Mouse (Mus musculus) urinary bladder, postnatal 25 days (tissue): ENCODE data around the gene Atg16l1.

Experiments
- DNase-seq: peaks from one replicate; pipeline ENCODE4 v3.0.0; 2022; ENCODE audit warnings: low spot score

The Atg16l1 gene

DNA sequence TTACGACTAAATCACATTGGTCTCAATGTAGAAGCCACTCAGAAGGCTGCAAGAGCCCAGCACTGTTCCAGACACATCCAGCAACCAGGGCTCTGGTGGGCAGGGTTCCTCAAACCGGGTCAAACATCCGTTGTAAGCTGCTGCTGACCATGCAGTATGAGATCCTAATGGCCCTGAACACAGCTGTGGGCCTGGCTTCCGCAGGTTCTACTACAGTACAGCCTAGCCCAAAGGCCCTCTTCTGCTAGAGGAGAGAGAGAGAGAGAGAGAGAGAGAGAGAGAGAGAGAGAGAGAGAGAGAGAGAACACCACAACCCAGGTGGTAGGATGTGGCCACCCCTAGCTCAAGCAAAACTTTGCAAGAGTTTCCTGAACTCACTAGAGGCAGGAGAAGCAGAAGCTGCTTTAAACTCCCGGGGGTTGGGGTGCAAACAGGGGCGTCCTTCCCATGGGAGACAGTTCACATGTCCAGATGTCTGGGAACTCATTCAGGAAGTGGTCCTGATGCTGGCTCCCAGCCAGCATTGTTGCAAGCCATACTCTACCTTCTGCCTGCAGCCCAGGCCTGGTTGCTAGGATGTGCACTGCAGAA, 74.0 kb downstream of the Atg16l1 start:
- DNase-seq: no peak

DNA sequence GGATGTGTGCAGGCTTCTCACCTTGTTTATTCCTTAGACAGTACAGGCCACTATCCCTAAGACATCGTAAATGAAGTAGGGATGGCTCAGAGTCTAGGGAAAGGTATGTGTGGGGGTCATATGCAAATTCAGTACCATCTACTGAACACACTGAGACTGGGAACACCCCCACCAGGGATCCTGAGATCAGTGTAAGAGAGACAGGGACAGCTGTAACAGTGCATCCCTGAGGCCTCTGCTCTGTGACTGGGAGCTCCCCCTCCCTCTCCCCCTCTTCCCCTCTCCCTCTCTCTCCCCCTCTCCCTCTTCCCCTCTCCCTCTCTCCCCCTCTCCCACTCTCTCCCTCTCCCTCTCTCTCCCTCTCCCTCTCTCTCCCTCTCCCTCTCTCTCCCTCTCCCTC, 80.8 kb downstream of the Atg16l1 start:
- DNase-seq: no peak

DNA sequence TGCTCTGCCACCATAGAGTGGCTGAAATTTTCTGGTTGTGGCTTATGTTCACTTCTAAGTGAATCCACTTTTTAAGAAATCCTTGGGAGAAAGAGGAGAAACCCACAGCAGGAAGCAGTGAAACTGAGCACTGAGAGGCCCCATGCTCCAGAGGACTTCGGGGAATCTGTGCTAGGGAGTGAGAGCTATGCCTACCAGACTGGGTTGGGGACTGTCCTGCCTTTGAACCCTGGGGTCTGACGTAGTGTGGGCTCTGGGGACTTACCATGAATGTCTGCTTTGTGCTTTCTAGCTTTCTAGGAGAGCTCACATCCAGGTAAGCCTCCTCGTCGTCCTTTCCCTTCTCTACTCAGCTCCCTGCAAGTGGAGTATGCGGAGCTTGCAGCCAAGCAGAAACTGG, 81.3 kb downstream of the Atg16l1 start:
- no peak for DNase-seq

DNA sequence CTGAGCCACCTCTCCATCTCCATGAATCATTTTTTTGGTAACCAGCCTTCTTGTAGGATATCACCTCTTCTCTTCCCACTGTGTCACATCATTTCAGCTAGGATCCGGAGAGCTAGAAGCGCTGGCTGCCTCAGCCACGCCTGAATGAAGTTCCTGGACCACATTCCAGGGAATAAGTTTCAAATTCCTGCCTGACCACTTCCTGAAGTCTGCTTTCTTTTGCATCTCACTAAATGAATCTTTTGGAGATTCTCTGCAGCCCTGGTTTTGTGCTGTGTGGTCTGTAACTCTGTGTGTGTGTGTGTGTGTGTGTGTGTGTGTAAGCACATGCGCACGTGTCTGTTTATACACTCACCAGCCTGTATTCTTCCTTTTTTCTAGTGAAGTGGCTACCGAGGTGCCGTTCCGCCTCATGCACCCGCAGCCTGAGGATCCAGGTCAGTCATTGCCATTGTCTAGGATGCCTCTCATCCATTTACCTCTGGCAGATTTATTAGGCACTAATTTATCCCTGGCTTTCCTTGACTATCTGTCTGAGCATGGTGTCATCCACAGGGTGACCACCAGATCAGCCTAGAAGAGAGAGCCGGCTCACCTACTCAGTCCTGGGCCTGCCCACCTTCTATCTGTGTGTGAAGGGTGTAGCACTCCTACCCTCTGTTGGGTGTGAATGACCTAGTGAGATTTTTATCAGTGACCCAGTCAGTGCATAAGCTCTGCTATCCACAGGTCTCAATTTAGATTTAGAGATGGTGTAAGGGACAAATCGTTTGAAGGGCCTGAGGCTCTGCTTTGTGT, 84.9 kb downstream of the Atg16l1 start:
- DNase-seq: no peak
